Mouse (Mus musculus) adipose tissue, adult 10 weeks (tissue): ENCODE measurements around the gene Serbp1. TPM values are rescaled to one million over a fixed set of nuclear protein-coding genes. Genes with fewer than 3 reads are reported as not detected.

ENCODE experiments used
- polyA plus RNA-seq: library from polyadenylated mRNA; stranded (reverse); fragments of 350-450 nt; fragmentation: Illumina TruSeq; extraction: RNeasy Lipid Tissue Mini Kit (QIAGEN cat#74804); gene quantifications from one replicate; pipeline ENCODE4 v1.2.3, GENCODE M21; 2014; ENCODE audit warnings: low read depth, low replicate concordance

Gene Serbp1
- 218 TPM for polyA plus RNA-seq

DNA sequence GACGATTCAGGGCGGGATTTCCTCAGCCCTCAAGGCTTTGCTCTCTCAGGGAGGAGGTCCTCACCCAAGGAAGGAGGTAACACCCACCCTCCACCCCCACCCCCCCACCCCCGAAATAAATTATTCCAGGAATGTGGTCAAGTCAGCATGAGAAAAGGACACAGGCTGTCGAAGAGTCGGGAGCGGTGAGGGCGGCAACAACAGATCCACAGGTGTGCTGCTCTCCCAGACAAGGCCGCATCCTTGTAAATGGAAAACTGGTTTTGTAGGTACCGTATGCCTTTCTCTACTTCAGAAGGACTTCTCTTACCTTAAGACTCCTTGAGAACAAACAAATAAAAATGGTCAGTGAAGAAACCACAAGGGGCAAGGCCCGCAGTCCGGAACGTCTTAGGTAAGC is at the start of gene Serbp1:
Serbp1 (plus strand) TSS at position 200 of the 400 bp plus-strand sequence.

Other genes starting within 250 kb of the Serbp1 start
- 18.0 TPM for gene Gadd45a, start 200.7 kb upstream of the Serbp1 start, polyA plus RNA-seq
- gene Il12rb2, start 138.0 kb downstream of the Serbp1 start, polyA plus RNA-seq = 0.60 TPM